Mouse (Mus musculus): ENCODE results near the gene Ikzf1.

- TF ChIP-seq CHD2 (IDR thresholded peaks at IDR 0.05; ENCODE audit: low read depth, low read length) (no peak), HCFC1 (IDR thresholded peaks at IDR 0.05; ENCODE audit: borderline replicate concordance, insufficient read depth, low read length) (no peak), ZC3H11A (IDR thresholded peaks at IDR 0.05; ENCODE audit: borderline replicate concordance, low read depth, low read length) (no peak), ZNF384 (IDR thresholded peaks at IDR 0.05; ENCODE audit: low read depth, low read length) (no peak)
These were observed 29.9 kb downstream of the Ikzf1 start for GRCm38 (mm10) chr11:11714676-11715075.

All from ES-E14 (cell line).